Mouse (Mus musculus) embryonic fibroblast, embryonic 13.5 days (primary cell): ENCODE results near the gene Tulp4.

Experiments used
- CTCF ChIP-seq: IDR thresholded peaks from 2 replicates; pipeline ENCODE4 v1.5.1; 2011; ENCODE audit warnings: mild to moderate bottlenecking, control low read depth, low read length, moderate library complexity, borderline replicate concordance; ENCODE audit not compliant: insufficient read depth
- POLR2A ChIP-seq: IDR thresholded peaks from 2 replicates; pipeline ENCODE4 v1.6.1; 2011; ENCODE audit warnings: low read depth, mild to moderate bottlenecking, control low read depth, low read length, moderate library complexity

GRCm38 (mm10) chr17:6203795-6204194 lies 97.6 kb downstream of the Tulp4 start:
- TF ChIP-seq CTCF (no peak), POLR2A (no peak)
